Mouse (Mus musculus): ENCODE measurements around the gene Nrp1.

Gene Nrp1

DNA sequence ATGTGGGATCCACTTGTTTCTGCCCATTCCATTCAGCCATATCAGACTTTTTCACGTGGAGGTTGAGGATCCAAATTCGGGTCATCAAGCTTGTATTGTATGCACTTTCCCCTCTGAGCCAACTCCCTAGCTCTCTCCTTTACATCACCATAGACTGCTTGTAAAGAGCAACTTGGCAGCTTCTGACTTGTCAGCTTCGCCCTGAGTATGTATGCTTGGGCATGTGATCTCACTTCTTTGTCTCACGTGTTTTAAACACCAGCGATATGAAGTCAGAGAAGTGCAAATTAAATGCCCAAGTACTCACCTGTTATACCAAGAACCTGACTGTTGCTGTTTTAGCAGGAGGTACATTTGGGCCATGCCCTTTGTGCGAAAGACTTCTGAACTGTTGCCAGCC, 12.6 kb downstream of the Nrp1 start:
- DNase-seq (ENCODE audit: low spot score in 2 of 2): no peak

DNA sequence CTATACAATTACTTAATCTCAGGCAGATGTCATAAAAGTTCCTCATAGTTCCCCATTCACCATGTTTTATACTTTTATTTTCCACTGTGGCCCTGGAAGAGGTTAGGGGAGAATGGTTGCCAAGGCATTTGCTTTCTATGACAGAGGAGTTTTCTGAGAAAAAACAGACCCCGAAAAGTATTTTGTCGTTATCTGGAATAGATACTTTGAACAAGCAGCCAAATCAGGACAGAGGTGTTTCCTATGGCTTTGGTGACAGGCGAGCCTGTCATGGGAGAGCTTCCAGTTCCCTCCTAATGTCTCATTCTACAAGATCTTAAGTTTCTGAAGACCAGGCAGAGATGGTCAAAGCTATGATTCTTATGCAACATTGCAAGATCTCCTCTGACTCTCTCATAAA, 13.4 kb downstream of the Nrp1 start:
- no peak for DNase-seq (ENCODE audit: low spot score in 2 of 2)

DNA sequence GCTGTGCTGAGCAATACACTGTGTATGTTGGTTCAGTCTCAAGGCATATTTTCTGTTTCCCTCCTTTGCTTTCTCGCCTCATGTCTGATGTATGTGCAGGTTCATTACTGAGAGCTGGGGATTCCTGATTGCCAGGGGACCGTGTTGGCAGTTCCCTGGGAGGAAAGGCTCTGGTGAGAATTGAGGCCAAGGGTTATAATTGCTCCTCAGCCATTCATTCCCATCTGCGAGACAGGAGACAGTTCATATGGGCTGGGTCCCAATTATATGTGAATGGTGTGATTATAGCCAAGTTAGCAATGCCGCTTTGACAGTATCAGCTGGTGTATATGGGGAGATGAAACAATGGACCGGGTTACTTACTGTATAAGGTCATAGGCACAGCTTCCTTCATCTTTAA, 14.3 kb downstream of the Nrp1 start:
- no peak for DNase-seq (ENCODE audit: low spot score in 2 of 2)

DNA sequence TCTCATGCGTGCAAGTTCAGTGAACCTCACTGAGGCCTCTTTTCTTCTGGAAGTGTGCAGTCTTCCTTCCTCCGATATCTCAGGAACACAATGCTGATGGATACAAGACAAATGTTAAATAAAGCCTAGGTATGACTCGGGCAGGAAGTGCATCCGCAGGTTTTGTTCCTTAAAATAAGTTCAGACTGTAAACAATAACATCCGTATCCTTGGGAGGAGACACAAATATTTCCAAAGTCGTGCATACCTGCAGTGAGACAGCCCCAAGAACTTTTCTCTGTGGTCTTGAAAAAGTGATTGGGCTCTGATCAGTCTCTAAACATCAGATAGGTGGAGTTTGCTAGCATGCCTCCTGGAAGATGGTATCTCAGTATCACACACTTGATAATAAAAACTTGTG, 15.0 kb downstream of the Nrp1 start:
- DNase-seq (ENCODE audit: low spot score in 2 of 2): no peak

DNA sequence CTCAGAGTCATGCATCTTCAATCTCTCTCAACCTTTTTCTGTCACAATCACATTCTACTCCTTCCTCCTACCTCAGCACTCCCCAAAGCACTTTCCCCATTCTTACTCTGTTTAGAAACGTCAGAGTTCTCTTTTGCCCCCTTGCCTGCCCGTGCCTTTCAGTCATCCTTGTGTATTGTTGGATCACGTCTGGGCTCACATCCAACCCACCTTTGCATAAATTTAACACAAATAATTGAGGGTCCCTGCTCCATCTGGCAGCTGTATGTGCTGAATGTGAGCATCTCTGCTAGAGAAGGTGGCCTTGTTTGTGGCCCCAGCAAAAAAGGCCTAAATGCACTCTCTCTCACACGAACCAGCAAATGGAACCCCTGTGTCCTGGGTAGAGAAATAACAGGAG, 16.9 kb downstream of the Nrp1 start:
- no peak for DNase-seq (ENCODE audit: low spot score in 2 of 2)

DNA sequence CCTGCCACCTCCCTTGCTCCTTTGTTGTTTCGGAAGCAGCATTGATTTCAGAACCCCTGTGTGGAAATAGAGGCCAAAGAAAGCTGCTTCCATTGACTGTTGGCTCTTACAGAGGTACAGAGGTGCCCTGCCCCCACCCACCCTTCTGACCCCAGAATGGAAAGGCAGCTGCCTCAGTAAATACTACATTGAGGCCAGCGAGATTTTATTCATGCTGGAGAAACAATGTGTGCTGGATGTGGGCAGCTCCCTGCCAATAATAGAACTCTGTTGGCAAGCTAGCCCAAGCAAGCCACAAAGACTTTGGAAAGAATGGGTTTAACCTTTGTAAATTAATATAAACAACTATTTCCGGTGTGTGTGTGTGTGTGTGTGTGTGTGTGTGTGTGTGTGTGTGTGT, 24.8 kb downstream of the Nrp1 start:
- DNase-seq (ENCODE audit: low spot score in 2 of 2): peak in 1 of 2 experiments; percentile 25

DNA sequence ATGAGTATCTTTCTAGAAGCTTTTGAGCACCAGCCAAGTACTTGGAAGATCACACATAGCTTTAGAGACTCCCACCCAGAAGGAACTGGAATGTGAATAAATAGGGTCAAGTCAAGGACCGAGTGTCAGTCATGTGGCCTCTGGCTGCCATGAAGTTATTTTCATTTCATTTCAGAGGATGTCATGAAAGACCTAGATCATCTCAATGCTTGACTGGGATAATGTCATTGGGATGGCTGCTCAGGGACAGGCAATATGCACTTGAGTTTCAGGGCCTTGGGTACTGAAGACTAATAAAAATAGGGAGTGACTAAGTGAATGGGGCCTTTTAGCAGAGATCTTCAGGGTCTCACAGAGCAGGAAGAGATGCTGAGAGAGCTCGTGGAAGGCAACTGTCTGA, 26.0 kb downstream of the Nrp1 start:
- DNase-seq (ENCODE audit: low spot score in 2 of 2): no peak

DNA sequence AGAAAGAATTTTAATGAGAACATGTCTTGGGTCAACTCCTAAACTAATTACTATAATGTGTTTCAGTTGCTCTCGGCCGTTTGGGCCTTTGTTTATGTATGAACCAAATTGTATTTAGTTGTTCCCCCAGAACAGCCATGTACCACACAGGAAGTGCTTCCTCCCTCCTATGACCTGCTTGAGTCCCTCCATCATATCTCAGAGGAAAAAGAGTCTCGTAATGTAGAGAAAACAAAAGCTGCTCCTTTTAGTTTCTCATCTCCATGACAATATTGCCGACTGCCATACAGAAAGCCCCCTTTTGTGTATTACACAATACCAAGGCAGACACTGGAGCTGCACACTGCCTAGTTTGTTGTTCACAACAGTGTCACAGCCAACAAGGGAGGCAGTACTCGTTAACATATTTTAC, 26.5 kb downstream of the Nrp1 start:
- no peak for DNase-seq (ENCODE audit: low spot score in 2 of 2)

DNA sequence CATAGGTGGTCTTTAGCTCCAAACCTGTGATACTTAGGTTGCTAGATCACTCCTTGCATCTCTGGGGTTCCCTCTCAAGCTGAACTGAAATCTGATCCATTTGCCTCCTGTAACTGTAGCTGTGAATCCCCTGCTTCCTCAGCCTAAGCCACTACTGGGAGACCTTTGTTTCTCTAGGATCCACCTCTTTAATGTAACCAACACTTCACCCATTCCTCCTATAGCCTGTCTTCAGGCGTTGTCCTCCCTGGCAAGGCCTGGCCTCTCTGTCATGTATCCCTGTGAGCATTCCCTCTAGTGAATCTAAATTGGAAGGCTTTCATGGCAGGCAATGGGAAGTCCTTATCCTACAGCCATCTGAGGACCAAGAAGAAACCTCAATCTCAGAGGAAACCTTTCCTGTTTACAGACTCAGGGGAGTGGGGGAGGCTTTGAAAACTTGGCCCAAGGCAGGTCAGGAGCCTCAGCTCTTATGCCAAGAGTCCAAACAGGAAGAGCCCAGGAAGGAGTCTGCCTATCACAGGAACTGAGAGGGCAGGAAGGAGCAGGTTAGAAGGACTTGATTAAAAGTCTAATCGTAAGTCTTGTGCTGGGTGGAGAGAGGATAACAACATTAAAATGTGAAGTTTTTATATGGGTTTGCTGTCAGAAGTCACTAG, 28.7 kb downstream of the Nrp1 start:
- no peak for DNase-seq (ENCODE audit: low spot score in 2 of 2)

DNA sequence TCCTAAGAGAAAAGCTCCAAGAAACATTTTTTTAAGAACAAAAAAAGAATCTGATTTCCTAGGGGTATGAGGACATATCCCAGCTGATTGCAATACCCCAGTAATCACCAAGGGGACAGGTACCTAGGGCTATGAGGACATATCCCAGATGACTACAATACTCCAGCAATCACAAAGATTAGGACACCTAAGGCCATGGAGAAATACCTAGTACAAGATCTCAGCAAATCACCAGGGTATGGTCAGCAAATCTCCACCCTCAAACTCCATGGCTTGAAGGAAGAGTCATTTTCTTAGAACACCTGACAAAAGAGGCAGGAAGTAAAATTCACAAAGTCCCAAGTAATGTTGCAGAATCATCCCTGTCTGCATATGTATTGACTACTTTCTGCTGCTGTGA, 32.4 kb downstream of the Nrp1 start:
- no peak for DNase-seq (ENCODE audit: low spot score in 2 of 2)

DNA sequence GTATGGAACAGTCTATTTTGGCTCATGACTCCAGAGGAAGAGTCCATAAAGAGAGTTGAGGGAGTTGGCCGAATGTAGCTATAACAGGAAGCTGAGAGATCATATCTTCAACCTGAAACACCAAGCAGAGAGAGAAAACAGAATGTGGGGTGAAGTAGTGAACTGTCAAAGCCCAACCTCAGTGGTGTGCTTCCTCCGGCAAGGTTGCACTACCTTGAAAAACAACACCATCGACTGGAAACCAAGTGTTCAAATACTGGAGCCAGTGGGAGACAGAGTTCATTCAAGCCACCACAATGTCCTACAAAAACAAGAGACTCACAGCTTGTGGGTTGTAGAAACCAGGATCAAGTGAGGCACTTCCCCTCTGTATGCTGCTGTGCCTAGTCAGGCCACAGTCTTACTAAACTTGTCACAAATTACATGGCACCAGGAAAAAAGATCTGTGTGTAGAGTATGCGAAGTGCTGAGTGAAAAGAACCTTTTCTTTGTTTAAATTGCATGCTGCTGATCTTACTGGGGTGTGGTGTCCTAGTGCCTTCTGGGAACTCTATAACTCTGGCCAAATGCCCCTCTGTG, 32.9 kb downstream of the Nrp1 start:
- DNase-seq (ENCODE audit: low spot score in 2 of 2): no peak

DNA sequence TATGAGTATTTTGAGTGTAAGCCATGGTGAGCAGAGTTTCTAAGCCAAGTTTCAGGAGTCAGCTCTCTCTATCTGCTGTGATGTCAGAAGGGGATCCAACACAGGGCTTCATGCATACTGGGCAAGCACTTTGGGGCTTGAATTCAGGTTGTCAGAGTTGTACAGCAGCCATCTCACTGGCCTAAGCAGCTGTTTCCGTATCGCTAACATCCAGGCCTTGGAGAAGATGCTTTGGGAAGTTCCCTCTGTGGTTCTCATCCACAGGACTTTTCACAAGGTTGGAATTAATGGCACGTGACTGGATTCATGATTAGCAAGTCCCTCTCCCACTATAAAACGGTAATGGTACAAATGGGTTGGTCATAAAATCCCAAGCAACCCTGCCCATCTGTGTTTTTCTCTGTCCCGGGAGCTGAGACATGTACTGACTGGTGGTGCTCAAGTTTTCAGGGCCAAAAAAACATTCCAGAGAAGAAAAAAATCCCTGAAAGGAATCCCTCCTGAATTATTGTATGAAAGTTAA, 36.3 kb downstream of the Nrp1 start:
- no peak for DNase-seq (ENCODE audit: low spot score in 2 of 2)

DNA sequence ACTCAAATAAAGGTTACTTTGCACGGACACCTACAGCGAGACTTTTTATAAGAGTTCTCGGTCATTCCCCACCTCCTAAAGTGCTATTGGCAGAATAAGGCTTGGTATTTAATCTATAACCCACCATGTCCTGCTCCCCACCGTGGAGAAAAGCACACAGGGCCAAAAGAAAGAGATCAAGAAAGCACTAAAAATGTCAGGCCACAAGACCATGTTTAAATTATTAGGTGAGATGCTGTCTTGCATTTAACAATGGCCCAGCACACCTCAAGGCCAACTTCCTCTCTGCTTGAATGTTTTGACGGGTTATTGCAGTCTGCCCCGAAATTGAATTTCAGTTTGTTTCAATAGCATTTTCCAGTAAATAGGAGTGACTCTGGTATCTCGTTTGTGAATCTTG, 38.6 kb downstream of the Nrp1 start:
- no peak for DNase-seq (ENCODE audit: low spot score in 2 of 2)

DNA sequence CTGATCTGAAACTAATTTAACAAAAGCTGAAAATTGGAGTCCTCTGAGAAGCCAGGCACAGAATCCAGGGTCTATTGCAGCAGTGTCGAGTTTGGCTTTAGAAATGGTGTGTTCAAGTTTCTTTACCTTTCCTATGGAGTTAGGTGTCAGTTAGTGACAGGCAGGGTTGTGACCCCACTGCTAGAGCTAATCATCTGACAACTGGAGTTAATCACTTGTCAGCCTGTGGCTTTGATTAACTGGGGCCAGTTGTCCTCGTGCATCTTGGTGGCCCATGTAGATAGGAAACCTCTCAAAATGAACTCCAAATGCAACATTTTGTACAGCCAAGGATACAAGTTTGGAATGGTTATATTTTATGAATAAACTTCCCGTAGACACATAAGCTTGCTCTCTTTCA, 39.0 kb downstream of the Nrp1 start:
- DNase-seq (ENCODE audit: low spot score in 2 of 2): no peak

DNA sequence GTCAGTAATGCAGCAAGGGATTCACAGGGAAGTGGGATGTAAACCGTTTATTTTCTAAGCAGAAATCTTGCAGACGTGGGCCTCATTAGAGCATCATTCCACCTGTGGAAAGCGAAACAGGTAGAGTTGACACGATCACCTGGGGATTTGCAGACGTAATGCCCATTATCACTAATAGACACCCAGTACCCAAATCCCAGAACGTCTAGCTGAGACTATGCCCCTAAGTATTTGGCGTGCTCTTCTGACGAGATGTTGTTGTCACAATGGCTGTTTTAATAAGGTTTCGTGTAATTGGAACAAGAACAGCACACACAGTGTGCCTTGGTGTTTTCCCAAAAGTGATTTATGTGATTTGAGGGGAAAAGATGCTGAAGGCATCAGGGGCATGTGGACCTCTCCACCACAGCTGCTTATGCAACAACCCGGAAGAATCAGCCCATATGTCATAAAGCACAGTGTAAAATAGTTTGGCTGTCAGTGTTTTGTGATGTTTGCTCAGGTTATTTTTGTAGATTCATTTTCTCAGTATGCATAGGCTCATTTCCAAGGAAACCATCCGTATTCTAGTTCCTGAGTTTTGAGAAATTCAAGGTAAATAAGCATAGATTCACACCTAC, 40.2 kb downstream of the Nrp1 start:
- peak in 1 of 2 experiments; percentile 24 for DNase-seq (ENCODE audit: low spot score in 2 of 2)

DNA sequence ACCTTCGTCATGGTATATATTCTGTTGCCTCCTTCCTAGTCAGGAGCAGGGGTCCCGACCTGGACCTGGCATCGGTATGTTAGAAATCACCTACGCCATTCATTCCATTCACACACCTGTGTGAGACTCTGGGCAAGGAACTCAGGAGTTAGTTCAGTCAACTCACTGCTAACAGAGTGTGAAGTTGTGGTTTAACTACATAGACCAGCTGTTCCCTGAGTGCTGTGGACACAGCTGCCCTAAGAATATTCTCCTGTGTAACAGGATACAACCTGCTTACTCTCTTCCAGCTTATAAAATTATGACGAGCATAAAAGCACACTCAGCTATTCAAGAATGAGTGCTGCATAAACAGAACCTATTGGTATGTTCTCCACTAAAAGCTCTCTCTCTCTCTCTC, 41.9 kb downstream of the Nrp1 start:
- no peak for DNase-seq (ENCODE audit: low spot score in 2 of 2)

DNA sequence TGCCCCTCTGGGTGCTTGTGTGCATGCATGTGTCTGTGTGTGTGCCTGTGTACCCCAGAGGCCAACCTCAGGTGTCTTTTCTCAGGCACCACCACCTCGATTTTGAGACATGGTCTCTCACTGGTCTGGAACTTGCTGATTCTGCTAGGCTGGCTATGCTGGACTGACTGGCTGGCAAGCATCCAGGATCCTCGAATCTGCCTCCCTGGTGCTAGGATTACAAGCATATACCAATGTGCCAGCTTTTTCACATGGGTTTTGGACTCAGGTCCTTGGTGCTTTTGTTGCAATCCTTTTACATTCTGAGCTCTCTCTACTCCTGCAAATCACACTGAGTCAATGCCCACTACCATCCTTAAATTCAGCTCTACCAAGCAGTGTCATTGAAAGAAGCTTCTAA, 46.5 kb downstream of the Nrp1 start:
- no peak for DNase-seq (ENCODE audit: low spot score in 2 of 2)

DNA sequence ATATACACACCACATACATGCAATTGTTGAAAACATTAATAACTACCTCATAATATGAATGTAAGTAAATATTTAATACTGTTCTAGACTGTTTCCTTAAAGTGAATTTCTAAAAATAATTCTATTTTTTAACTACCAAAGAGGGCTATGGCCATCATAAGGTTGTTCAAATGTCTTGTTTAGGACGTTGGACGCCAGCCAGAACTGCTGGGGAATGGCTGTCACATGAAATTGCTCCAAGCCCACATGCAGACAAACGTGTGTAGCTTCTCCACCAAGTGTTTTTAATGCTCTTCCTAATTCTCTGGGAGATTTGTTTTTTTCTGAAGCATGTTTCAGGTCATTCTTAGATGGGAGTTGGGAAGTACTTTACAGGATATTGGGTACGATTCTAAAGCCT, 55.0 kb downstream of the Nrp1 start:
- DNase-seq (ENCODE audit: low spot score in 2 of 2): no peak

DNA sequence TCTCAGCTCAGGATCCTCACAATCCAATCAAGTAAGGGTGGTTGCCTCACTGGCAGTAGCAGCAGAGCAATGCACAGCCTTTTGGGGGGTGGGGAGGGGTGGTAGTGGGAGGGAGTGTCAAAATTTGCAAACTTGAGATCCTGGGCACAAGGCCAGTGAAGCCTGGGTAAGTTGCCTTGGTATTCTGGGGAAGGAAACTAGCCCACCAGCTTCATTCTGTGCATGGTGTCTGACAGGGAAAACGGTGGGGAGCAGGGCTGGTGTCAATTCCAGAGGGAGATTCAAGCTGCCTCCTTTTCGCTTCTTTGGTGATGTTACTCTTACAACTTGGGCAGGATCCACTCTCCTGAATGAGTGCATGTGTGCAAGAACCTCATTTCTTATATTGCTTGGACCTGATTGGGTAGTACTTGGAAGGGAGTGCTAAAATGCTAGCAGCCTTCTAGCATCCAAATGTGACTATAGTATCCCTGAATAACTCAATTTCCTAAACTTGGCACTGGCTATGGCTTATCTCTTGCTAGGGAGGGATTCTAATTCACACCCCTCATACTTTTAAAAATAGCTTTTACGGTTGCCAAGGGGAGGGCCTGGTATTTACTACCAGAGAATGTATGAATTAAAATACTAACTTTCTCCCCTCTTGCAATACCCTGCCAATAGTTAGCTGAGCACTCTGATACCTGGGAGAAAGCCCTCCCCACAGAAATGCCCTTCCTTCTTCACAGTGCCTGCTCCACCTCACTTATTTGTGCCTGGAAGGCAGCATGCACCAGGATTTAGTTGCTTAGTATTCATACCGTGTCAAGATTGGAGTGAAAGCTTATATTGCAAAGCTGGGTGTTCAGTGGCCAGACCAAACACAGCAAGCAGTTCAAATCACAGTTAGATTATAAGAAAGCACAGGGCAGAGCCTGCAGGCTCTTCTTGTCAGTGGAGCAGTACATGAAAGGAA, 57.6 kb downstream of the Nrp1 start:
- peak; percentile 54 to 70 for DNase-seq (ENCODE audit: low spot score in 2 of 2)

DNA sequence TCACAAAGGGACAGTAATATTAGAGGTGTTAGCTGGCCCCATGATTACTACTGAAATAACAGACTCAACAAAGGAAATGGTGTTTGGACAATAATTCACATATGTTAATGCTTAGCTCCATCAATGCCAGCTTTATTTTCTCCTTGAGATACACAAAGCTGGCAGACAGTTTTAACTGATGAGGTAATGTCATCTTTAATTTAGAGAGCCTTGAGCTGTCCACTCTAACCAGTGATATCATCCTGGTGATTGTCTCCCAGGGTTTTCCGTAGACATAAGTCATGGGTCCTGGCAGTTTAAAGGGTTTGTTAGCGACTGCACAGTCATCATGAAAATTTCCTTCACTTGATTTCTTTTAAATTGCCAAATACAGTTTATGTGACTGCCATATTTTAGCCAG, 58.5 kb downstream of the Nrp1 start:
- DNase-seq (ENCODE audit: low spot score in 2 of 2): no peak

DNA sequence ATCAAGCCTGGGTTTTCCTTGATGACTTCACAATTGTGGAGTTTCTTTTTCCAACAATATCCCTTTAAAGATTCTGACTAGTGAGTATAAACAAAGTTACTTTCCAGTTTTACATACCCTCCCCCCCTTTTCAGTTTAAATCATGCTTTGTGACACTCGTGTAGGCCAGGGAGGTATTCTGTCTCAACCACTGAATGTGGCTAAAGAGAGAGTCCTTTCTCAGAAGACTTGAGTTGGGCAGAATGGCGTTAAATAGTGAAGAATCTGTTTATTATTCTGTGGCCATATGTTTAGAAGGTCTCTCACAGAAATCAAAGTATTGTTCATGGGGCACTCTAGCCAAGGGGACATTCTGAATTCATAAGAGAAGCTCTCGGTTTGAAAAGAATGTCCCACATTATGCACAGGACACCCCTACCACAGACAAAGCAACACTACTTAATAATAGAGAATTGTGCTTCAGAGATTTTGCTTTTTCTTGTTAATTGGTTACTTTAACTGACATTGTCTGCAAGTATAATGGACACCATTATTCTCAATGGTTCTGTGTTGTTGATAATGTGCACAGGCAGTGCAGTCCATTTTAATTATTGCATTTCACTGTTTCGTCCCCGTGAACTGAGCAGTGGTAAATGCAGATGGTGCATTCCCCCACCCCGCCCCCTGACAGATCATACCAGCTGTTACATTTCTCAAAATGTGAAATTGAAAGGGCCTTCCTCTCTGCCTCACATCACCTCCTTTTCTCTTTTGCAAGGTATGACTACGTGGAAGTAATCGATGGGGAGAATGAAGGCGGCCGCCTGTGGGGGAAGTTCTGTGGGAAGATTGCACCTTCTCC, 59.8 kb downstream of the Nrp1 start:
- peak in 1 of 2 experiments; percentile 7 for DNase-seq (ENCODE audit: low spot score in 2 of 2)
